In genomic region chr16:18423915-18424265, GRCm38 (mm10) we compare ENCODE assay signal across 11 mouse cellular contexts. TPM values are rescaled to one million over a fixed set of nuclear protein-coding genes. Genes with fewer than 3 reads are reported as not detected.
A peak's percentile ranks its signal among the peaks of the same experiment; 100 is the strongest.
DNase-seq lines count a peak whose midpoint lies in the region; ATAC-seq and TF ChIP-seq lines count a peak whose summit lies in the region.
"Had no signal": no experiment of that assay in that cellular context is flagged by ENCODE, and none has a peak within 500 bp of the region (broad histone marks: within the 10 kb centered on the region; RNA-seq: fewer than 3 reads in every experiment).

No protein-coding gene starts in this region.

- peak overlapping the region; percentile 74; the same call in 1 of the 2 replicates for H3K4me2 ChIP-seq in heart, embryonic 11.5 days
- H3K4me2 ChIP-seq in liver, embryonic 11.5 days, result peak overlapping the region; percentile 88

- TF ChIP-seq CTCF in layer of hippocampus, adult 2 months (conservative IDR thresholded peaks at IDR 0.05), result no peak

- H3K27ac ChIP-seq in heart, embryonic 11.5 days (ENCODE audit: low read depth, low read length), result peak overlapping the region; percentile 3; the same call in 1 of the 2 replicates
- peak overlapping the region; percentile 97 for H3K27ac ChIP-seq in layer of hippocampus, adult 2 months
- peak overlapping the region; percentile 55; the same call in 1 of the 2 replicates for H3K27ac ChIP-seq in brown adipose tissue, adult 24 weeks (replicated peaks; ENCODE audit: low read depth, low read length)
- no peak overlapping the region for H3K27ac ChIP-seq in liver, embryonic 11.5 days (ENCODE audit: low read depth, low read length)

- no peak overlapping the region for H3K9ac ChIP-seq in heart, embryonic 11.5 days (ENCODE audit: low read depth, low read length)
- no peak overlapping the region for H3K9ac ChIP-seq in liver, embryonic 11.5 days (ENCODE audit: low read depth, low read length)

- no peak for ATAC-seq in heart, embryonic 11.5 days (replicated peaks; ENCODE audit: insufficient number of reproducible peaks, low FRiP score, low TSS enrichment)
- no peak for ATAC-seq in liver, embryonic 11.5 days (replicated peaks; ENCODE audit: low FRiP score)
- ATAC-seq: intestine, embryonic 16.5 days had no signal

- peaks cover 25% of the 10 kb centered on the region for H3K4me1 ChIP-seq in heart, embryonic 11.5 days (ENCODE audit: control insufficient read depth, insufficient read depth, low read length)
- H3K4me1 ChIP-seq in brown adipose tissue, adult 24 weeks (ENCODE audit: control insufficient read depth, insufficient read depth, insufficient read length, low read length), result peaks cover 18% of the 10 kb centered on the region
- H3K4me1 ChIP-seq in liver, embryonic 11.5 days (replicated peaks; ENCODE audit: control insufficient read depth, insufficient read depth, low read length), result peaks cover 33% of the 10 kb centered on the region

- intact Hi-C loops in heart, postnatal 14 days (cut with DNase I), result no loop called here

- H3K4me3 ChIP-seq in heart, embryonic 11.5 days (ENCODE audit: low read depth, low read length), result no peak overlapping the region
- H3K4me3 ChIP-seq in layer of hippocampus, adult 2 months, result no peak overlapping the region
- no peak overlapping the region for H3K4me3 ChIP-seq in brown adipose tissue, adult 24 weeks (ENCODE audit: insufficient read depth, low read depth, low read length)
- H3K4me3 ChIP-seq in liver, embryonic 11.5 days (ENCODE audit: low read depth, low read length), result no peak overlapping the region

- no peaks in the 10 kb centered on the region for H3K9me3 ChIP-seq in heart, embryonic 11.5 days (replicated peaks; ENCODE audit: control insufficient read depth, low read length)
- no peaks in the 10 kb centered on the region for H3K9me3 ChIP-seq in liver, embryonic 11.5 days (ENCODE audit: control insufficient read depth, low read length)

- DNase-seq in heart, postnatal 14 days, result no peak
- DNase-seq in layer of hippocampus, adult 2 months (ENCODE audit: low spot score in 2 of 2), result no peak
- no peak for DNase-seq in layer of hippocampus, postnatal 36 days
- DNase-seq in liver, embryonic 11.5 days (ENCODE audit: low spot score), result no peak
- no peak for DNase-seq in spleen, postnatal 10 days (ENCODE audit: low spot score in 2 of 2)
- DNase-seq in ovary, postnatal 36 days (ENCODE audit: low spot score), result no peak
- DNase-seq: cerebellum, adult 11-12 months; right cerebral cortex, adult 18-20 months had no signal

- 89% methylated on average over 5 of the region's 5 CpGs for WGBS in heart, embryonic 11.5 days (ENCODE audit: insufficient replicate concordance)
- 87% methylated on average over 5 of the region's 5 CpGs for WGBS in liver, embryonic 11.5 days

- H3K27me3 ChIP-seq in heart, embryonic 11.5 days (ENCODE audit: control insufficient read depth, insufficient read depth, low read length), result no peaks in the 10 kb centered on the region
- no peaks in the 10 kb centered on the region for H3K27me3 ChIP-seq in liver, embryonic 11.5 days (replicated peaks; ENCODE audit: control insufficient read depth, insufficient read depth, low read length)

- H3K36me3 ChIP-seq in heart, embryonic 11.5 days (ENCODE audit: control insufficient read depth, insufficient read depth, low read length), result no peaks in the 10 kb centered on the region
- peaks cover 11% of the 10 kb centered on the region; the same call in 1 of the 2 replicates for H3K36me3 ChIP-seq in liver, embryonic 11.5 days (ENCODE audit: control insufficient read depth, insufficient read depth, low read length)

RNA-seq across cellular contexts. Expression of gene Txnrd2, which starts 2.3 kb away (rescaled TPM):
- 32.6 and 32.8 TPM in 2 replicates for polyA plus RNA-seq in heart, embryonic 11.5 days (2014; fragmentation: Nextera tagmentation; extraction: Ambion mirVana)
- total RNA-seq in heart, postnatal 14 days (2021), result 10 to 100 TPM; 29.9 to 34.6 TPM
- 10 to 100 TPM; 19.7 to 21.4 TPM for total RNA-seq in layer of hippocampus, adult 2 months (2021)
- 10 to 100 TPM; 19.6 to 21.7 TPM for total RNA-seq in layer of hippocampus, postnatal 36 days (2021)
- 77.6 and 92.5 TPM in 2 replicates for polyA plus RNA-seq in brown adipose tissue, adult 24 weeks (2012; ENCODE audit: insufficient read depth, insufficient read length, missing spikeins)
- 83.7 and 91.8 TPM in 2 replicates for polyA plus RNA-seq in liver, embryonic 11.5 days (2014; fragmentation: Nextera tagmentation; extraction: Ambion mirVana)

RNA-seq across cellular contexts. Expression of gene Comt, which starts 2.8 kb away (rescaled TPM):
- 90.1 and 96.5 TPM in 2 replicates for polyA plus RNA-seq in heart, embryonic 11.5 days (2014; fragmentation: Nextera tagmentation; extraction: Ambion mirVana)
- 100 to 1,000 TPM; 119 to 127 TPM for total RNA-seq in heart, postnatal 14 days (2021)
- 10 to 100 TPM; 74.6 to 75.1 TPM for total RNA-seq in layer of hippocampus, adult 2 months (2021)
- 10 to 100 TPM; 66.3 to 68.1 TPM for total RNA-seq in layer of hippocampus, postnatal 36 days (2021)
- polyA plus RNA-seq in brown adipose tissue, adult 24 weeks (2012; ENCODE audit: insufficient read depth, insufficient read length, missing spikeins), result 452 and 497 TPM in 2 replicates
- polyA plus RNA-seq in liver, embryonic 11.5 days (2014; fragmentation: Nextera tagmentation; extraction: Ambion mirVana), result 140 and 141 TPM in 2 replicates
